Mouse (Mus musculus): Measurements from ENCODE around the gene Afap1l2. TPM values are rescaled to one million over a fixed set of nuclear protein-coding genes. Genes with fewer than 3 reads are reported as not detected.
A peak's percentile ranks its signal among the peaks of the same experiment; 100 is the strongest.

Afap1l2 gene
- total RNA-seq, 2 experiments from 2014 or later, result 1.6 TPM

DNA sequence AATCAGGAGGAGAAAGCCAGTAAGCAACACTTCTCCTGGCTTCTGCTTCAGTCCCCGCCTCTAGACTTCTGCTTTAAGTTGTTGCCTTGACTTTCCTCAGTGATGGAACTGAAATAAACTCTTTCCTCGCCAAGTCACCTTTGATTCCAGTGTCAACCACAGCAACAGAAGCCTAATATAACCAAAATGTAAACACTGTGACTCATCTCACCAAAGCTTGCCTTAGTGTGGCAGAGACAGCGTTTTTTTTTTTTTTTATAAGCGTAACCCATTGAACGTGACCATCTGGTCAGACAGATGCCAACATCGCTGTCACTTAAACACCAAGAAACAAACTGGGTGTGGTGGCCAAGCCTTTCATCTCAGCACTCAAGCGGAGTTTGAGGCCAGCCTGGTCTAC, 65.8 kb downstream of the Afap1l2 start:
- no peak for DNase-seq
- TF ChIP-seq CTCF (IDR thresholded peaks at IDR 0.05), result no peak
- Histone ChIP-seq H3K27ac (no peak overlapping the region), H3K4me3 (no peak overlapping the region)
- intact Hi-C loops (cut with DNase I), result no loop called here

DNA sequence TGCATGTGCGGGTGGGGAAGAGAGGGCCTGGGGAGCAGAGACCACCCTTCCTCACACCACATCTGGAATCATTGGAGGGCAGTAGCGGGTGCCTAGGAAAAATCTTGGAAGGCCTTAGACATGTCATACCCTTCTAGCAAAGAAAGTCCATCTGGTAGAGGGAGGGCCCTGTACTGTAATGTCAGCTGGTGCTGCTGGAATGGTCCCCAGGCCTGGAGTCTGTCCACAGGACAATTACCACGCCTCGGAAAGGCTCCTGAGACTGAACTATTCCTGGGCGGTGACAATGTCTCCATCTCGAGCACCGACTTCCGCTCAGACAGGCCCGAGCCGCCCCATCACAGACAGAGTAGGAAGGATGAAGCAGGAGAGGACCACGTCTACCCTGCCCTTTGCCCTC, 67.5 kb downstream of the Afap1l2 start:
- peak; percentile 89 for DNase-seq
- no peak overlapping the region for H3K4me3 ChIP-seq
- intact Hi-C loops (cut with DNase I), result no loop called here
- H3K27ac ChIP-seq, result peak overlapping the region; percentile 21
- TF ChIP-seq CTCF (IDR thresholded peaks at IDR 0.05), result no peak

GRCm38 (mm10) chr19:56939826-56940225, 68.2 kb downstream of the Afap1l2 start:
- Histone ChIP-seq H3K4me3 (no peak overlapping the region), H3K27ac (no peak overlapping the region)
- peak; percentile 88 for DNase-seq
- no peak for TF ChIP-seq CTCF (IDR thresholded peaks at IDR 0.05)
- intact Hi-C loops (cut with DNase I), result no loop called here

- TF ChIP-seq CTCF (IDR thresholded peaks at IDR 0.05), result no peak
- no peak overlapping the region for H3K4me3 ChIP-seq
- no peak for DNase-seq
- no peak overlapping the region for H3K27ac ChIP-seq
- intact Hi-C loops (cut with DNase I), result no loop called here
Observed at GRCm38 (mm10) chr19:56937911-56938310, 70.1 kb downstream of the Afap1l2 start.

DNA sequence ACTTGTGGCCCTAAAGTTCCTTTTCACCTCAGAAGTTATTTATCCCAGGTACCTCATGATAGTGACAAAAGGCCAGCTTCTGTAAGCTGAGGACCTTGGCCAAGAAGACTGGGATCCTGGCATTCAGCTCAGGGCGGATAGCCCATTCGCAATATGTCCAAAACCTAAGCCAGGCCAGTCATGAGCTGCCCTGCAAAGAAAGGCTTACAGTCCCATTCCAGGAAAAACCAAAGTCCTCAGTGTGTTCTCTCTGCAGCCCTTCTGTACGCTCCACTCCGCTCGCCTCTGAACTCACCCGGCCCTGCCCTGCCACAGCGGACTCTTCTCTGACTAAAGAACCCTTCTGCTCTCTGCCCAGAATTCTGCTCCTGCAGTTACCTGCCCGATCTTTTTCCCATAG, 71.8 kb downstream of the Afap1l2 start:
- intact Hi-C loops (cut with DNase I), result no loop called here
- peak; percentile 2 for DNase-seq
- no peak overlapping the region for H3K27ac ChIP-seq
- TF ChIP-seq CTCF (IDR thresholded peaks at IDR 0.05), result no peak
- no peak overlapping the region for H3K4me3 ChIP-seq

GRCm38 (mm10) chr19:56935777-56936176, 72.3 kb downstream of the Afap1l2 start:
- peak; percentile 11 for DNase-seq
- Histone ChIP-seq H3K27ac (no peak overlapping the region), H3K4me3 (no peak overlapping the region)
- TF ChIP-seq CTCF (IDR thresholded peaks at IDR 0.05), result peak; percentile 24; the same call in 1 of the 2 replicates
- intact Hi-C loops (cut with DNase I), result no loop called here

DNA sequence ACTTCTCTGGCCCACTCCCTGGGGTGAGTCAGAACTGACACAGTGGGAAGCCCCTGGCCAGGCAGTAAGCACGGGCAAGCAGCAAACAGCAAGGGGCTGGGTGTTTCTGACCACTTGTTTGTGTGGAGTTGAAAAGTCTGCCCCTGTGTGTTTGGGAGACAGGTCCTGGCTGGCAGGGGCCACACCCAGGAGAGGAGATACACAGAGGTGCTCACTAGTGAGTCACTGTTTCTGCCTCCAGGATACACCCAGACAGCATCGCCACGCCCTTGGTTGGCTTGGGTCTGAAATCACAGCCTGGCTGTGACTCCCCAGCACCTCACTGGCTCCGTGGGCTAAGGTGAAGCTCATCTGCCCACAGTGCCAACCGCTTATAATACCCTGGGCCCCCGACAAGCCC, 72.9 kb downstream of the Afap1l2 start:
- intact Hi-C loops (cut with DNase I), result no loop called here
- TF ChIP-seq CTCF (IDR thresholded peaks at IDR 0.05), result no peak

DNA sequence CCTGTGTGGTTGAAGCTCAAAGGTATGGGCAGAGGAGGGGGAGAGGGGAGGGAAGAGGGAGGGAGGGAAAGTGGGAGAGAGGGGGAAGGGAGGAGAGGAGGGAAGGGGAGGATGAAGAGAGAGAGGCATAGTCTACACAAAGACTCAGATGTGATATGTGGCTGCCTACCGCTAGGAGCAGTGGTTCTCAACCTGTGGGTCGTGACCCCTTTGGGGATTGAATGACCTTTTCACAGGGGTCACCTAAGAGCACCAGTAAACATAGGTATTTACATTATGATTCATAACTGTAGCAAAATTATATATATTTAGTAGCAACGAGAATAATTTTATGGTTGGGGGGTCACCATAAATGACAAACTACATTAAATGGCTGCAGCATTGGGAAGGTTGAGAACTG, 74.2 kb downstream of the Afap1l2 start:
- Histone ChIP-seq H3K4me3 (no peak overlapping the region), H3K27ac (no peak overlapping the region)
- no peak for DNase-seq
- no peak for TF ChIP-seq CTCF (IDR thresholded peaks at IDR 0.05)
- intact Hi-C loops (cut with DNase I), result no loop called here

More for the DNA sequence above, 72.9 kb downstream of the Afap1l2 start:
- Histone ChIP-seq H3K4me3 (no peak overlapping the region), H3K27ac (no peak overlapping the region)
- DNase-seq, result peak; percentile 11

GRCm38 (mm10) chr19:56930029-56930428, 78.0 kb downstream of the Afap1l2 start:
- H3K4me3 ChIP-seq, result no peak overlapping the region
- no peak for DNase-seq
- TF ChIP-seq CTCF (IDR thresholded peaks at IDR 0.05), result peak; percentile 17; the same call in 1 of the 2 replicates
- intact Hi-C loops (cut with DNase I), result no loop called here
- H3K27ac ChIP-seq, result peak overlapping the region; percentile 40; the same call in 1 of the 2 replicates

DNA sequence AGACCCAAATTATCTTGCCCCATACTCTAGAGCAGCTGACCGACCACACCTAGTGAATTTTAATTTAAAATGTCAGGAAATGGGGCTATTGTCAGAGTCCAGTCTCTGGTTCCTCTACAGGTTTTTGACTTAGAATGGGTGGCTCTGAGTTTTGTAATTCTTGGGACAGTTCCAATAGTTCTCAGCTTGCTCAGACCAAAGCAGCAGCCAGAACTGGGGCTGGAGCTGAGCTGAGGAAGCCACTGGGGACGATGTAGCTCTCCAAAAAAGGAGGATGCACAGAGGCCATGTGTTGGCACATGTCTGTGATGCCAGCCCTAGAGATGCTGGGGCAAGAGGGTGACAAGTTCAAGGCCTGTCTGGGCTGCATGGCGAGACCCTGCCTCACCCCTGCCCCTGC, 78.6 kb downstream of the Afap1l2 start:
- intact Hi-C loops (cut with DNase I), result loop anchor here (10.0 kb wide), 1 partner anchor 205 kb away; no protein-coding TSS in a partner anchor

GRCm38 (mm10) chr19:56921744-56922143, 86.3 kb downstream of the Afap1l2 start:
- DNase-seq, result no peak
- no peak for TF ChIP-seq CTCF (IDR thresholded peaks at IDR 0.05)
- no peak overlapping the region for H3K4me3 ChIP-seq
- H3K27ac ChIP-seq, result no peak overlapping the region
- intact Hi-C loops (cut with DNase I), result loop anchor here (10.0 kb wide), 1 partner anchor 213 kb away; no protein-coding TSS in a partner anchor

More for the DNA sequence above, 78.6 kb downstream of the Afap1l2 start:
- Histone ChIP-seq H3K27ac (peak overlapping the region; percentile 58), H3K4me3 (no peak overlapping the region)
- no peak for TF ChIP-seq CTCF (IDR thresholded peaks at IDR 0.05)
- peak; percentile 41 for DNase-seq

DNA sequence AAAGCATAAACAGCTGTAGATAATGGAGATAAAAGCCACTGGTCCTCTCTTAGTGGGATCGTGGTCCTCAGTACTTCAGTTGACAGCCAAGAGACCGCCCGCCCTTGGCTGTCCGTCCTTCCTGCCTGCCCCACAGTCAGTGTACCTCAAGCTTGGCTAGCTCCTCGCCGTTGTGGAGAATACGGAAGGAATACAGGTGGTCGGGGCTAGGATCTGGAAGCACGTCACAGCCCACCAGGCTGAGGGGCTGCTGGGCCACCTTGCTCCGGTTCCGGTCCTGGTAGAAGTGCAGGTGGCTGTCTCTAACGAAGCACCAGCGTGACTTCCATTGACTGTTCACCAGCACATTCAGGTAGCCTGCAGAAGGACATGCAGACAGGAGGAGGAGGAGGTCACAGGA, 87.8 kb downstream of the Afap1l2 start:
- TF ChIP-seq CTCF (IDR thresholded peaks at IDR 0.05), result no peak
- intact Hi-C loops (cut with DNase I), result loop anchor here (10.0 kb wide), 1 partner anchor 215 kb away; no protein-coding TSS in a partner anchor
- Histone ChIP-seq H3K4me3 (no peak overlapping the region), H3K27ac (peak overlapping the region; percentile 73)
- no peak for DNase-seq

- peak; percentile 97 for TF ChIP-seq CTCF (IDR thresholded peaks at IDR 0.05)
- intact Hi-C loops (cut with DNase I), result loop anchor here (1.0 to 10.0 kb wide), 3 partner anchors 89 to 215 kb away; partner anchors contain the start of gene Afap1l2
- peak; percentile 90 for DNase-seq
- Histone ChIP-seq H3K4me3 (no peak overlapping the region), H3K27ac (peak overlapping the region; percentile 73)
Observed at GRCm38 (mm10) chr19:56919628-56920027, 88.4 kb downstream of the Afap1l2 start.

GRCm38 (mm10) chr19:56915084-56915483, 92.9 kb downstream of the Afap1l2 start:
- DNase-seq, result no peak
- Histone ChIP-seq H3K4me3 (no peak overlapping the region), H3K27ac (no peak overlapping the region)
- TF ChIP-seq CTCF (IDR thresholded peaks at IDR 0.05), result no peak
- intact Hi-C loops (cut with DNase I), result no loop called here
